Mouse (Mus musculus) brain, embryonic 14.5 days (tissue): ENCODE data around the gene Coro1a.

Experiments
- CTCF ChIP-seq: fragments of 200-500 bp; IDR thresholded peaks from 2 replicates; pipeline ENCODE4 v1.5.1; 2012; ENCODE audit warnings: inconsistent platforms, mild to moderate bottlenecking, moderate library complexity, borderline replicate concordance; ENCODE audit not compliant: insufficient read depth, insufficient read length; ENCODE audit errors: extremely low read depth
- POLR2A ChIP-seq: fragments of 200-500 bp; IDR thresholded peaks from 2 replicates; pipeline ENCODE4 v1.6.1; 2012; ENCODE audit warnings: mild to moderate bottlenecking, inconsistent platforms, borderline replicate concordance; ENCODE audit not compliant: poor library complexity, insufficient read depth, insufficient read length, severe bottlenecking; ENCODE audit errors: extremely low read depth

GRCm38 (mm10) chr7:126741452-126741851, 33.9 kb upstream of the Coro1a start:
- no peak for TF ChIP-seq CTCF
- no peak for TF ChIP-seq POLR2A
